ENCODE assay signal across 8 mouse cellular contexts in genomic region chr17:45733735-45734301, GRCm38 (mm10). TPM values are rescaled to one million over a fixed set of nuclear protein-coding genes. Genes with fewer than 3 reads are reported as not detected.
DNase-seq lines count a peak whose midpoint lies in the region; ATAC-seq and TF ChIP-seq lines count a peak whose summit lies in the region.

1600014C23Rik (minus strand) TSS chr17:45733844.

- H3K4me1 ChIP-seq in embryonic facial prominence, embryonic 10.5 days, result peaks cover 82% of the 10 kb centered on the region
- peaks cover 59% of the 10 kb centered on the region for H3K4me1 ChIP-seq in heart, embryonic 12.5 days (replicated peaks)
- H3K4me1 ChIP-seq in kidney, postnatal 0 days (replicated peaks; ENCODE audit: insufficient read depth, low read length), result peaks cover 30% of the 10 kb centered on the region
- peaks cover 46% of the 10 kb centered on the region for H3K4me1 ChIP-seq in liver, embryonic 12.5 days

- H3K27ac ChIP-seq in embryonic facial prominence, embryonic 10.5 days (replicated peaks), result peak within 1 kb of the TSS; percentile 94
- H3K27ac ChIP-seq in heart, embryonic 12.5 days (ENCODE audit: poor library complexity, severe bottlenecking), result peak within 1 kb of the TSS; percentile 61
- H3K27ac ChIP-seq in kidney, postnatal 0 days, result peak within 1 kb of the TSS; percentile 63
- H3K27ac ChIP-seq in liver, embryonic 12.5 days, result peak within 1 kb of the TSS; percentile 89

- H3K4me2 ChIP-seq in heart, embryonic 12.5 days, result peak within 1 kb of the TSS; percentile 77
- peak within 1 kb of the TSS; percentile 67 for H3K4me2 ChIP-seq in kidney, postnatal 0 days (ENCODE audit: low read length)
- H3K4me2 ChIP-seq in liver, embryonic 12.5 days, result peak within 1 kb of the TSS; percentile 77

- H3K36me3 ChIP-seq in embryonic facial prominence, embryonic 10.5 days (replicated peaks), result no peaks in the 10 kb centered on the region
- H3K36me3 ChIP-seq in heart, embryonic 12.5 days, result no peaks in the 10 kb centered on the region
- H3K36me3 ChIP-seq in kidney, postnatal 0 days (ENCODE audit: insufficient read depth, low read length), result no peaks in the 10 kb centered on the region
- no peaks in the 10 kb centered on the region for H3K36me3 ChIP-seq in liver, embryonic 12.5 days

- H3K4me3 ChIP-seq in embryonic facial prominence, embryonic 10.5 days, result peak within 1 kb of the TSS; percentile 58
- peak within 1 kb of the TSS; percentile 39 for H3K4me3 ChIP-seq in heart, embryonic 12.5 days
- peak within 1 kb of the TSS; percentile 25 for H3K4me3 ChIP-seq in kidney, postnatal 0 days (replicated peaks; ENCODE audit: low read depth, low read length)
- peak within 1 kb of the TSS; percentile 47 for H3K4me3 ChIP-seq in liver, embryonic 12.5 days

- peaks cover 32% of the 10 kb centered on the region for H3K27me3 ChIP-seq in embryonic facial prominence, embryonic 10.5 days (replicated peaks; ENCODE audit: low read depth, poor library complexity, severe bottlenecking)
- peaks cover 26% of the 10 kb centered on the region for H3K27me3 ChIP-seq in heart, embryonic 12.5 days (replicated peaks)
- H3K27me3 ChIP-seq in kidney, postnatal 0 days (ENCODE audit: insufficient read depth, low read length), result no peaks in the 10 kb centered on the region
- H3K27me3 ChIP-seq in liver, embryonic 12.5 days (replicated peaks), result peaks cover 45% of the 10 kb centered on the region

- DNase-seq in urinary bladder, postnatal 14 days (ENCODE audit: low spot score), result peak; percentile 56
- no peak for DNase-seq in urinary bladder, postnatal 36 days (ENCODE audit: low spot score in 2 of 2)
- DNase-seq in embryonic facial prominence, embryonic 10.5 days (ENCODE audit: low spot score), result peak; percentile 67
- DNase-seq in kidney, postnatal 0 days (ENCODE audit: low spot score), result peak; percentile 65
- DNase-seq in ovary, adult 18-20 months (ENCODE audit: low spot score), result peak; percentile 37
- no peak for DNase-seq in adipocyte (ENCODE audit: low spot score)

- WGBS in embryonic facial prominence, embryonic 10.5 days, result 2% methylated on average over 41 of the region's 41 CpGs
- 1% methylated on average over 41 of the region's 41 CpGs for WGBS in heart, embryonic 12.5 days
- WGBS in kidney, postnatal 0 days, result under 1% methylated on average over 41 of the region's 41 CpGs
- WGBS in liver, embryonic 12.5 days (ENCODE audit: insufficient replicate concordance), result 2% methylated on average over 41 of the region's 41 CpGs

- TF ChIP-seq CTCF in kidney, postnatal 0 days (IDR thresholded peaks at IDR 0.05; ENCODE audit: low read depth), result no peak

- peak within 1 kb of the TSS; percentile 58 for H3K9ac ChIP-seq in heart, embryonic 12.5 days
- peak within 1 kb of the TSS; percentile 46 for H3K9ac ChIP-seq in kidney, postnatal 0 days (ENCODE audit: low read depth, low read length)
- peak within 1 kb of the TSS; percentile 60 for H3K9ac ChIP-seq in liver, embryonic 12.5 days

- ATAC-seq in heart, embryonic 12.5 days (ENCODE audit: insufficient number of reproducible peaks, low FRiP score), result peak; percentile 4; the same call in 1 of the 2 replicates
- 0 out of 2 replicates have a peak, but pooled peaks have one; percentile 5 for ATAC-seq in kidney, postnatal 0 days (replicated peaks; ENCODE audit: low FRiP score, low read depth)
- ATAC-seq in liver, embryonic 12.5 days, result no peak

- no peaks in the 10 kb centered on the region for H3K9me3 ChIP-seq in embryonic facial prominence, embryonic 10.5 days
- no peaks in the 10 kb centered on the region for H3K9me3 ChIP-seq in heart, embryonic 12.5 days (replicated peaks)
- H3K9me3 ChIP-seq in kidney, postnatal 0 days (replicated peaks; ENCODE audit: low read length), result no peaks in the 10 kb centered on the region
- H3K9me3 ChIP-seq in liver, embryonic 12.5 days (replicated peaks), result no peaks in the 10 kb centered on the region

RNA-seq across cellular contexts. Expression of gene 1600014C23Rik, which starts in this region (rescaled TPM):
- polyA plus RNA-seq in embryonic facial prominence, embryonic 10.5 days (2016; fragmentation: Nextera tagmentation; extraction: Ambion mirVana), result not detected in 2 replicates
- 0.61 TPM in 1 of 2 replicates, not detected in the other for polyA plus RNA-seq in heart, embryonic 12.5 days (2016; fragmentation: Nextera tagmentation; extraction: Ambion mirVana)
- polyA plus RNA-seq in kidney, postnatal 0 days (2015; fragmentation: Nextera tagmentation; extraction: Ambion mirVana), result 0.66 TPM in 1 of 2 replicates, not detected in the other
- not detected in 2 replicates for polyA plus RNA-seq in liver, embryonic 12.5 days (2016; fragmentation: Nextera tagmentation; extraction: Ambion mirVana)

Comparison
In these comparisons a context has a peak if more than half of its experiments do, and no peak if none do; other contexts are left out.
1. DNase-seq: peak in urinary bladder, postnatal 14 days (single experiment) and ovary, adult 18-20 months (single experiment); none in urinary bladder, postnatal 36 days (0 of 2) and adipocyte (single experiment).
2. Peak in DNase-seq, H3K4me3 ChIP-seq and H3K27ac ChIP-seq in embryonic facial prominence, embryonic 10.5 days; RNA of the gene not detected or under 1 TPM.
3. Peak in ATAC-seq, H3K4me3 ChIP-seq, H3K27ac ChIP-seq, H3K9ac ChIP-seq and H3K4me2 ChIP-seq in heart, embryonic 12.5 days; RNA of the gene not detected or under 1 TPM.
4. Peak in DNase-seq, ATAC-seq, H3K4me3 ChIP-seq, H3K27ac ChIP-seq, H3K9ac ChIP-seq and H3K4me2 ChIP-seq in kidney, postnatal 0 days; RNA of the gene not detected or under 1 TPM.
5. Peak in every context shown above with its lines, with median percentiles within 50 percentile points of each other: H3K27ac ChIP-seq, H3K4me3 ChIP-seq, H3K4me2 ChIP-seq and H3K9ac ChIP-seq.